In genomic region chr9:14277365-14277991, GRCm38 (mm10) we compare ENCODE assay signal across 8 mouse cellular contexts. TPM values are rescaled to one million over a fixed set of nuclear protein-coding genes. Genes with fewer than 3 reads are reported as not detected.
DNase-seq lines count a peak whose midpoint lies in the region; ATAC-seq and TF ChIP-seq lines count a peak whose summit lies in the region.

No protein-coding gene starts in this region.

- peak overlapping the region; percentile 90 for H3K4me2 ChIP-seq in liver, embryonic 12.5 days

- no peak for TF ChIP-seq CTCF in lung, adult 2 months (IDR thresholded peaks at IDR 0.05; ENCODE audit: insufficient read depth, low read length)

- H3K9me3 ChIP-seq in hindbrain, embryonic 10.5 days, result no peaks in the 10 kb centered on the region
- H3K9me3 ChIP-seq in liver, embryonic 12.5 days (replicated peaks), result no peaks in the 10 kb centered on the region

- ATAC-seq in liver, embryonic 12.5 days, result no peak

- H3K4me1 ChIP-seq in lung, adult 2 months (ENCODE audit: control insufficient read depth, insufficient read depth, low read length), result 0 out of 2 replicates have a peak, but pooled peaks cover 2% of the 10 kb centered on the region
- peaks cover 22% of the 10 kb centered on the region for H3K4me1 ChIP-seq in hindbrain, embryonic 10.5 days (replicated peaks)
- peaks cover 25% of the 10 kb centered on the region for H3K4me1 ChIP-seq in liver, embryonic 12.5 days

- no peaks in the 10 kb centered on the region for H3K27me3 ChIP-seq in hindbrain, embryonic 10.5 days (ENCODE audit: insufficient read depth, poor library complexity, severe bottlenecking)
- peaks cover 25% of the 10 kb centered on the region for H3K27me3 ChIP-seq in liver, embryonic 12.5 days (replicated peaks)

- WGBS in lung, adult 2 months, result 13% methylated on average over 7 of the region's 7 CpGs
- under 1% methylated on average over 7 of the region's 7 CpGs for WGBS in hindbrain, embryonic 10.5 days
- WGBS in liver, embryonic 12.5 days (ENCODE audit: insufficient replicate concordance), result 6% methylated on average over 7 of the region's 7 CpGs

- no peaks in the 10 kb centered on the region for H3K36me3 ChIP-seq in hindbrain, embryonic 10.5 days
- H3K36me3 ChIP-seq in liver, embryonic 12.5 days, result no peaks in the 10 kb centered on the region

- no peak for DNase-seq in lung, adult 2 months
- no peak for DNase-seq in lung, adult 18-20 months
- DNase-seq in embryo, embryonic 11 days, result peak; percentile 70
- peak; percentile 7 for DNase-seq in hindbrain, embryonic 10.5 days (ENCODE audit: low spot score)
- DNase-seq in retina, postnatal 7 days (ENCODE audit: low read depth, low spot score), result peak; percentile 8
- DNase-seq in adrenal gland, adult 18-20 months (ENCODE audit: low spot score in 2 of 2), result no peak
- DNase-seq in right cerebral cortex, postnatal 14 days, result no peak

- peak overlapping the region; percentile 95 for H3K27ac ChIP-seq in hindbrain, embryonic 10.5 days
- no peak overlapping the region for H3K27ac ChIP-seq in liver, embryonic 12.5 days

- peak overlapping the region; percentile 32 for H3K4me3 ChIP-seq in lung, adult 2 months (replicated peaks; ENCODE audit: extremely low read depth, low read depth, low read length)
- H3K4me3 ChIP-seq in hindbrain, embryonic 10.5 days, result peak overlapping the region; percentile 94
- peak overlapping the region; percentile 68 for H3K4me3 ChIP-seq in liver, embryonic 12.5 days

- TF ChIP-seq POLR2A in lung, adult 2 months (IDR thresholded peaks at IDR 0.05; ENCODE audit: borderline replicate concordance, extremely low read depth, low read depth, low read length), result no peak

- H3K9ac ChIP-seq in liver, embryonic 12.5 days, result no peak overlapping the region

RNA-seq across cellular contexts. Expression of gene Sesn3, which starts 2.6 kb away (rescaled TPM):
- polyA plus RNA-seq in lung, adult 2 months (2012; rRNA removed), result 7.8 and 9.5 TPM in 2 replicates
- 13.4 and 16.9 TPM in 2 replicates for polyA plus RNA-seq in hindbrain, embryonic 10.5 days (2016; fragmentation: Nextera tagmentation; extraction: Ambion mirVana)
- 1.8 and 2.4 TPM in 2 replicates for polyA plus RNA-seq in liver, embryonic 12.5 days (2016; fragmentation: Nextera tagmentation; extraction: Ambion mirVana)
- total RNA-seq in adrenal gland, adult 18-20 months (2021), result 10 to 100 TPM; 40.6 to 66.1 TPM

Comparison
In these comparisons a context has a peak if more than half of its experiments do, and no peak if none do; other contexts are left out.
1. DNase-seq: peak in embryo, embryonic 11 days (single experiment), hindbrain, embryonic 10.5 days (single experiment) and retina, postnatal 7 days (single experiment); none in lung, adult 2 months (single experiment), lung, adult 18-20 months (0 of 2), adrenal gland, adult 18-20 months (0 of 2) and right cerebral cortex, postnatal 14 days (single experiment).
2. H3K4me3 ChIP-seq: peak in every context shown above with its lines; median percentile 94 in hindbrain, embryonic 10.5 days; 68 in liver, embryonic 12.5 days; 32 in lung, adult 2 months.